Comparison of ENCODE assay signal across 8 mouse cellular contexts in the genomic region with DNA sequence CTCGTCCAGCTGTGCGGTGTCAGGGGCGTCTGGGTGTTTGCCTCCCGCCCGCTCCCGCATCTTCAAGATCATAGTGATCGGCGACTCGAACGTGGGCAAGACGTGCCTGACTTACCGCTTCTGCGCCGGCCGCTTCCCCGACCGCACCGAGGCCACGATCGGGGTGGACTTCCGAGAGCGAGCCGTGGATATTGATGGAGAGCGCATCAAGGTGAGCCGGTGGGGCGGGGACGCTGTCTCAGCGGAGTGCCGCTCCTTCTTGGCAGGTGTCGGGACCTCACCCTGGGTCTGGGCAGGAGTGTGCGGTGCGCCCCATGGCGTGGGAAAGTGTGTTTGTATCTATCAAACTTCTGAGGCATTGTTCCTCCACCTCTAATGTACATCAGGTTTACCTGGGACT. TPM values are rescaled to one million over a fixed set of nuclear protein-coding genes. Genes with fewer than 3 reads are reported as not detected.
A peak's percentile ranks its signal among the peaks of the same experiment; 100 is the strongest.
DNase-seq lines count a peak whose midpoint lies in the region; ATAC-seq and TF ChIP-seq lines count a peak whose summit lies in the region.

No protein-coding gene starts in this region.

- no peak for TF ChIP-seq CTCF in midbrain, postnatal 0 days (IDR thresholded peaks at IDR 0.05)

- DNase-seq in kidney, adult 8-10 months = no peak
- DNase-seq in embryonic facial prominence, embryonic 10.5 days (ENCODE audit: low spot score) = no peak
- DNase-seq in intestine, embryonic 14.5 days (ENCODE audit: low spot score) = no peak
- DNase-seq in midbrain, postnatal 0 days (ENCODE audit: low spot score) = no peak
- no peak for DNase-seq in right cerebral cortex, postnatal 14 days
- no peak for DNase-seq in gastrocnemius, adult 8-10 months (ENCODE audit: low spot score in 2 of 2)
- no peak for DNase-seq in cerebellum, postnatal 25 days

- no peaks in the 10 kb centered on the region for H3K27me3 ChIP-seq in kidney, embryonic 15.5 days
- H3K27me3 ChIP-seq in embryonic facial prominence, embryonic 10.5 days (replicated peaks; ENCODE audit: low read depth, poor library complexity, severe bottlenecking) = no peaks in the 10 kb centered on the region
- no peaks in the 10 kb centered on the region for H3K27me3 ChIP-seq in intestine, embryonic 14.5 days (replicated peaks; ENCODE audit: control insufficient read depth, insufficient read depth, low read length)
- no peaks in the 10 kb centered on the region for H3K27me3 ChIP-seq in midbrain, postnatal 0 days (ENCODE audit: insufficient read depth, low read length)

- peak overlapping the region; percentile 84 for H3K9ac ChIP-seq in kidney, embryonic 15.5 days
- peak overlapping the region; percentile 94 for H3K9ac ChIP-seq in intestine, embryonic 14.5 days (ENCODE audit: low read length)
- H3K9ac ChIP-seq in midbrain, postnatal 0 days (replicated peaks; ENCODE audit: low read length, poor library complexity, severe bottlenecking) = peak overlapping the region; percentile 82

- H3K4me1 ChIP-seq in kidney, embryonic 15.5 days = peaks cover 25% of the 10 kb centered on the region
- H3K4me1 ChIP-seq in embryonic facial prominence, embryonic 10.5 days = peaks cover 27% of the 10 kb centered on the region
- peaks cover 18% of the 10 kb centered on the region for H3K4me1 ChIP-seq in intestine, embryonic 14.5 days (replicated peaks; ENCODE audit: control insufficient read depth, insufficient read depth, low read length)
- H3K4me1 ChIP-seq in midbrain, postnatal 0 days (ENCODE audit: insufficient read depth, low read length) = peaks cover 9% of the 10 kb centered on the region

- H3K4me2 ChIP-seq in kidney, embryonic 15.5 days = peak overlapping the region; percentile 85
- peak overlapping the region; percentile 87 for H3K4me2 ChIP-seq in intestine, embryonic 14.5 days (ENCODE audit: low read length)
- H3K4me2 ChIP-seq in midbrain, postnatal 0 days (ENCODE audit: low read depth, low read length, poor library complexity, severe bottlenecking) = peak overlapping the region; percentile 75

- peak; percentile 34 for ATAC-seq in kidney, embryonic 15.5 days (replicated peaks; ENCODE audit: low FRiP score)
- peak; percentile 61 for ATAC-seq in intestine, embryonic 14.5 days (replicated peaks; ENCODE audit: low FRiP score, low TSS enrichment, low read depth)
- ATAC-seq in midbrain, postnatal 0 days (ENCODE audit: low FRiP score) = peak; percentile 42

- H3K9me3 ChIP-seq in kidney, embryonic 15.5 days (replicated peaks) = no peaks in the 10 kb centered on the region
- H3K9me3 ChIP-seq in embryonic facial prominence, embryonic 10.5 days = no peaks in the 10 kb centered on the region
- H3K9me3 ChIP-seq in intestine, embryonic 14.5 days (ENCODE audit: control insufficient read depth, low read length) = no peaks in the 10 kb centered on the region
- H3K9me3 ChIP-seq in midbrain, postnatal 0 days (ENCODE audit: low read length) = no peaks in the 10 kb centered on the region

- peak overlapping the region; percentile 97 for H3K27ac ChIP-seq in kidney, embryonic 15.5 days
- peak overlapping the region; percentile 94 for H3K27ac ChIP-seq in embryonic facial prominence, embryonic 10.5 days (replicated peaks)
- peak overlapping the region; percentile 96 for H3K27ac ChIP-seq in intestine, embryonic 14.5 days (ENCODE audit: low read depth)
- peak overlapping the region; percentile 86; the same call in 1 of the 2 replicates for H3K27ac ChIP-seq in midbrain, postnatal 0 days (ENCODE audit: low read depth, low read length)

- WGBS in kidney, embryonic 15.5 days = under 1% methylated on average over 33 of the region's 33 CpGs
- under 1% methylated on average over 33 of the region's 33 CpGs for WGBS in embryonic facial prominence, embryonic 10.5 days
- WGBS in intestine, embryonic 14.5 days = under 1% methylated on average over 33 of the region's 33 CpGs
- WGBS in midbrain, postnatal 0 days = under 1% methylated on average over 32 of the region's 33 CpGs

- peak overlapping the region; percentile 93 for H3K4me3 ChIP-seq in kidney, embryonic 15.5 days (replicated peaks)
- H3K4me3 ChIP-seq in embryonic facial prominence, embryonic 10.5 days = peak overlapping the region; percentile 84
- H3K4me3 ChIP-seq in intestine, embryonic 14.5 days (ENCODE audit: low read depth, low read length) = peak overlapping the region; percentile 87
- peak overlapping the region; percentile 70 for H3K4me3 ChIP-seq in midbrain, postnatal 0 days (ENCODE audit: low read depth, low read length)

- H3K36me3 ChIP-seq in kidney, embryonic 15.5 days = peaks cover 7% of the 10 kb centered on the region; the same call in 1 of the 2 replicates
- peaks cover 17% of the 10 kb centered on the region for H3K36me3 ChIP-seq in embryonic facial prominence, embryonic 10.5 days (replicated peaks)
- no peaks in the 10 kb centered on the region for H3K36me3 ChIP-seq in intestine, embryonic 14.5 days (ENCODE audit: control insufficient read depth, insufficient read depth, low read length)
- no peaks in the 10 kb centered on the region for H3K36me3 ChIP-seq in midbrain, postnatal 0 days (ENCODE audit: insufficient read depth, low read length)

RNA-seq across cellular contexts. Expression of a gene that starts 0.7 kb away (rescaled TPM):
- polyA plus RNA-seq in kidney, embryonic 15.5 days (2015; fragmentation: Nextera tagmentation; extraction: Ambion mirVana) = 20.0 and 20.1 TPM in 2 replicates
- polyA plus RNA-seq in embryonic facial prominence, embryonic 10.5 days (2016; fragmentation: Nextera tagmentation; extraction: Ambion mirVana) = 14.2 and 15.3 TPM in 2 replicates
- 20.0 and 20.3 TPM in 2 replicates for polyA plus RNA-seq in intestine, embryonic 14.5 days (2014; fragmentation: Nextera tagmentation; extraction: Ambion mirVana)
- total RNA-seq in midbrain, postnatal 0 days (2014; rRNA removed) = 24.2 and 28.6 TPM in 2 replicates
- polyA plus RNA-seq in midbrain, postnatal 0 days (2015; fragmentation: Nextera tagmentation; extraction: Ambion mirVana) = 29.5 and 30.9 TPM in 2 replicates
- total RNA-seq in gastrocnemius, adult 8-10 months (2022) = 1 to 10 TPM; 5.5 to 9.8 (median 8.8) TPM
